Mouse (Mus musculus): ENCODE measurements at regions not wholly inside any gene's neighbourhood (a gene's known extent, or its start where the extent isn't known, plus 50 kb on each side); places are given as distances from the start of the nearest gene placed in this dataset.

DNA sequence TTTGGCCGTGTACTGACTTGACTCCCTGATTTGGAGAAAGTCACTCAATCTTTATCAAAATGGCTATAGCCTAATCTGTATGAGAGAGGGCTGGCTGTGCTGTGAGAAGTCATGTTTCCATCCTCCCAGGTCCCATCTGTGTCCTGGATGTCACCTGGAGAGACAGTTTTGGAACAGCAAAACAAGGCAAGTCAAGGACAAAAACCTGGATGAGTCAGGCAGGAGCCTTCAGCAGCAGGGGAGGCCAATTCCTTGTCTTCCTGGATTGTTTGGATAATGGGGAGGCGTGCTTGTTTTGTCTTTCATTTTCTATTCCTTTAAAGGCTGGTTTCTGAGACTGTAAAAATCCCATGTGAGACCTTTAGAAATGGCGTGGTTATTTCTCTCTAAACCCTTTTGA lies 148.8 kb upstream of the Lcorl start:
- TF ChIP-seq CTCF (IDR thresholded peaks at IDR 0.05; ENCODE audit: low read depth) (no peak), EP300 (IDR thresholded peaks at IDR 0.05; ENCODE audit: low read depth) (no peak)

Data from liver, postnatal 0 days (tissue).